Mouse (Mus musculus) cerebellum, adult 2 months (tissue): Measurements from ENCODE around the gene Frem1. TPM values are rescaled to one million over a fixed set of nuclear protein-coding genes. Genes with fewer than 3 reads are reported as not detected.

ENCODE experiments used
- DNase-seq, 2 experiments: peaks; one replicate each; pipeline ENCODE4 v3.0.0; 2021
- H3K27ac ChIP-seq: fragments of 200-500 bp; 2 replicates; pipeline ENCODE4 v1.5.1; 2012; ENCODE audit warnings: low read length, control low read depth, inconsistent platforms; ENCODE audit not compliant: insufficient read depth
- H3K27me3 ChIP-seq: fragments of 200-500 bp; 2 replicates; pipeline ENCODE4 v1.6.1; 2012; ENCODE audit warnings: inconsistent platforms, mild to moderate bottlenecking, low read length, moderate library complexity; ENCODE audit not compliant: control insufficient read depth, insufficient read depth
- H3K4me1 ChIP-seq: fragments of 200-500 bp; 2 replicates; pipeline ENCODE4 v1.6.1; 2011; ENCODE audit warnings: low read length; ENCODE audit not compliant: control insufficient read depth, insufficient read depth
- H3K4me3 ChIP-seq: fragments of 200-500 bp; replicated peaks from 2 replicates; pipeline ENCODE3; 2011; ENCODE audit warnings: mild to moderate bottlenecking, low read depth, low read length, control low read depth; ENCODE audit not compliant: insufficient read depth
- CTCF ChIP-seq: fragments of 200-500 bp; IDR thresholded peaks from 2 replicates; pipeline ENCODE4 v1.5.1; 2011; ENCODE audit warnings: low read depth, mild to moderate bottlenecking, control low read depth, low read length, moderate library complexity, borderline replicate concordance; ENCODE audit not compliant: insufficient read depth
- POLR2A ChIP-seq: fragments of 200-500 bp; IDR thresholded peaks from 2 replicates; pipeline ENCODE4 v1.6.1; 2011; ENCODE audit warnings: low read length, control low read depth, borderline replicate concordance; ENCODE audit not compliant: insufficient read depth
- WGBS: fragments of 180-500 bp; shearing (Covaris S2); methylation state at CpG from one replicate; pipeline ENCODE4 v1.1.7; 2018; 5-methylcytosine and 5-hydroxymethylcytosine counted together
- polyA plus RNA-seq: library from polyadenylated mRNA; depleted of rRNA; stranded (reverse); fragments of >200 nt; gene quantifications from 2 replicates; pipeline ENCODE4 v1.2.3, GENCODE M21; 2012

The Frem1 gene
- polyA plus RNA-seq, 1 experiment: 3.4 TPM

DNA sequence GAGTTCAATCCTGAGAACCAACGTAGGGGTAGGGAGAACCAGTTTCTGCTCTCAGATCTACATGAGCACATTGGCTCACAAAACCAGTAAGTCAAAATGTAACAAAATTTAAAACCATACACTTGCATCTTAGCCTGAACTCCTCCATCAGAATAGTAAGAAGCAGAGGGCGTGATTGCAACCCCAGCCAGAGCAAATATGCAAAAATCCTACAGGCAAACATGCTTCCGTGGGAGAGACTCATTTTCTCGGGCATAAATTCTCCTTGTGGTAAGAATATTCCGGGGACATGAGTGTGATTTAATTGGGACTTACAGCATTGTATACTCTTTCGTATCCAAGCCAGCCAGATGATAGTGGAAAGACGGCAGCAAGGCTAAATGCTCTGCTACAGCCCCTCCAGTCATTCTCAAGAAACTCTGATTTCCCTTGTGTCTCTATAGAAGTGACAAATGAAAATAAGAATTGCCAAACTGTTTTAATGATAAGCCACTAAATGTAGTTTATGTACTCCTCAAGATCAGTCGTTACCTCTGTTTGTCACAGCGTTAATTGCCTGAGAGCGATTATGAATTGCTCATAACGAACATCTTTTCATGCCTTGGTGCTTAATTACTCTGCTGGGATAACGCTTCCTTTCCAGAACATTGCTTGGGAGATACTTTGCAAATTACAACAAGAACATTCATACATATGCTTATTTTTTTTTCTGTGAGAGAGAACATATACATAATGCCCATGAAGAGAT is 81.1 kb downstream of the Frem1 start:
- Histone ChIP-seq H3K27ac (no peak overlapping the region), H3K4me3 (no peak overlapping the region), H3K27me3 (no peaks in the 10 kb centered on the region), H3K4me1 (no peaks in the 10 kb centered on the region)
- TF ChIP-seq POLR2A (no peak), CTCF (no peak)
- DNase-seq: no peak
- whole genome bisulfite sequencing: 85% methylated on average over 12 of the region's 12 CpGs

DNA sequence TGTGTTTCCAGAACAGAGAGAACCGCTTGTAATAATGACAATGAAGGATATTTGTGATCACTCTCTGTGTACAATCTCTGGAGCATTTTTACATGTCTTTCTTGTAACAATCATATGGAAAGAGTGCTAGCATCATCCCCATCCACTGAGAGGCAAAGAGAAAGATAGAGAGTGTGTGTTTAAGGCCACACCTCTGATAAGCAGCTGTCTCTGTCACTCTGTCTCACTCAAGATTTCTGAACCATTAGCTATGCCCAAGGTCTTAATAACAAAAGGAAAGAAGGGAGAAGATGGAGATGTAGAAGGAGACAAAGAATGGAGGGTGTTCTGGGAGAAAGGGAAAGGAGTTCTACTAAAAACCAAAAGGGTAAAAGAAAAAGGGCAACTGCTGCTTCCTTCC is 91.1 kb downstream of the Frem1 start:
- no peaks in the 10 kb centered on the region for H3K27me3 ChIP-seq
- no peak overlapping the region for H3K4me3 ChIP-seq
- TF ChIP-seq POLR2A (no peak), CTCF (no peak)
- no peak for DNase-seq
- H3K27ac ChIP-seq: no peak overlapping the region
- H3K4me1 ChIP-seq: no peaks in the 10 kb centered on the region
- WGBS: 94% methylated on average over 1 of the region's 1 CpGs

DNA sequence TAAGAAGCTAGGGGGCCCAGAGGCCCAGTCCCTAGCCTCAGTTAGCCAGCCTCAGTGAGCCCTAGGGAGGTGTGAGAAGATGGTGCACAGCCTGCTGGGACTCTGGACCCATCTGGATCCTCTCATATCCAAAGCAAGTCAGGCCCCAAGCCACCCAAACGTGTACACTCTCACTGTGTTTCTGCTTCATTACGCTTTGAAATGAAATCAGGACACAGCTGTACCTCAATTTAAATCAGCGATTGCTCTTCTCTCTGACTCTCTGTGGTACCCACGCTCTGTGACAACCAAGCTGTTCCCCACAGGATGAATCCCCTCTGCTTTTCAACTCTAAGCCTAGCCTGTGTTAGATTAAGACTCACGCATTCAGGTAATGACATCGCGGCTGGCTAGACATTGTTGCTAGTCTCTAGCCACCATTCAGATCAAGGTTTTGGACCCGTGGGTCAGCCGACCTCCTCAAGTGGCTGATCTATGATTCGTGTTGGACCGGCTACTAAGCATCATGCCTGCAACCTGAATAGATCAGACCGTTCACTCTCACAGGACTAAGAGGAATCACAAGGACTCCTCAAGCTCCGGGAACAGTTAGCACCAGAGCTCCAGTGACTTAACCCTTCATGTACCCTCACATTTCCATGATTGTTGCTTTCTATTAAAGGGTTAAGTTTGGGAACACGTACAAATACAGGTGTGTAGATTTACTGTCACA is 94.2 kb downstream of the Frem1 start:
- H3K27ac ChIP-seq: no peak overlapping the region
- H3K4me1 ChIP-seq: no peaks in the 10 kb centered on the region
- H3K27me3 ChIP-seq: no peaks in the 10 kb centered on the region
- no peak for DNase-seq
- WGBS: 60% methylated on average over 14 of the region's 14 CpGs
- no peak overlapping the region for H3K4me3 ChIP-seq
- no peak for TF ChIP-seq CTCF
- no peak for TF ChIP-seq POLR2A

- Histone ChIP-seq H3K4me1 (no peaks in the 10 kb centered on the region), H3K4me3 (no peak overlapping the region), H3K27me3 (no peaks in the 10 kb centered on the region), H3K27ac (no peak overlapping the region)
- no peak for DNase-seq
- no peak for TF ChIP-seq POLR2A
- TF ChIP-seq CTCF: no peak
- WGBS: 83% methylated on average over 4 of the region's 4 CpGs
These were observed 98.1 kb downstream of the Frem1 start for GRCm38 (mm10) chr4:82953992-82954391.

DNA sequence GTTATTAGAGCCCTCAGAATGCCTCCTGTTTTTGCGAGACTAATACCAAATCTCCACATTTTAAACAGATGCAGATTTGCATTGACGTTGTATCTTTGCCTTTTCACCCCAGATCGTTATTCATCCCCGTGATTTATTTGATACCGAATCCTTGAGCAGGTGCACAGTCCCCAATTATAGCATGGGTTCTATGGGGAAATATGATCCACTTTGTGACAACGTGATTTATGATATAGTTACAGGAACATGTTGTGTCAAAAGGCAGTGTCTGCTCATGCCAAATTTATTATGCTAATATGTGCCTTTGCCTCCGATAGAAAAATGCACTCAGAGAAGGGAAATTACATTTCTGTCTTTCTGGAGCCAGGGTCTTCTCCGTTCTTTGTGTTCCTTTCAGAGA is 102.6 kb downstream of the Frem1 start:
- Histone ChIP-seq H3K27ac (no peak overlapping the region), H3K27me3 (no peaks in the 10 kb centered on the region), H3K4me3 (no peak overlapping the region), H3K4me1 (peaks cover 21% of the 10 kb centered on the region)
- no peak for TF ChIP-seq CTCF
- TF ChIP-seq POLR2A: no peak
- DNase-seq: no peak
- WGBS: 86% methylated on average over 8 of the region's 8 CpGs

DNA sequence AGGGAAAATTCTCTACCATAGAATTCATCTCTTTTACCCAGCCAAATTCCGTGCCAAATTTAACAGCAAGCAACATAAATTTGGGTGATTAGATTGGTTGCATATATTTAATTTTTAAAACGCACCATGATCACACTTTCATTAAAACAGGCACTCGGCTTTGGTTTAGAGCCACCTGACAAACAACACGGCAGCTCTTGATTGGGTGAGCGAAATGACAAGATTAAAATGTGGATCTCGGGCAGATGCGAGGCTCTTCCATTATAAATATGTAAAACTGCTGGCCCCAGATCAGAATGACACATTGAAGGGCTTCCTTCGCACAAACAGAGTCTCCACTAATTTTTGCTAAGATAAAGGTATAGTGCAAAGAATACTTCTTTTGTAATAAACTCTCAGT is 105.4 kb downstream of the Frem1 start:
- TF ChIP-seq CTCF (no peak), POLR2A (no peak)
- WGBS: 26% methylated on average over 8 of the region's 8 CpGs
- Histone ChIP-seq H3K27me3 (no peaks in the 10 kb centered on the region), H3K27ac (no peak overlapping the region), H3K4me1 (peaks cover 21% of the 10 kb centered on the region), H3K4me3 (no peak overlapping the region)
- DNase-seq: peak in 1 of 2 experiments; percentile 23

GRCm38 (mm10) chr4:82946276-82946612 is 105.9 kb downstream of the Frem1 start:
- 3% methylated on average over 3 of the region's 3 CpGs for WGBS
- TF ChIP-seq CTCF (no peak), POLR2A (no peak)
- Histone ChIP-seq H3K27me3 (no peaks in the 10 kb centered on the region), H3K27ac (peak overlapping the region; percentile 94), H3K4me3 (peak overlapping the region; percentile 20), H3K4me1 (peaks cover 21% of the 10 kb centered on the region)
- peak; percentile 70 to 89 for DNase-seq
